Mouse (Mus musculus) G1E (cell line): Measurements from ENCODE around the gene Nt5c.

ENCODE experiments used
- CTCF ChIP-seq: IDR thresholded peaks from 2 replicates; pipeline ENCODE4 v1.5.1; 2012; ENCODE audit warnings: low read depth, low read length, inconsistent platforms, mixed read lengths
- TAL1 ChIP-seq: conservative IDR thresholded peaks from 2 replicates; pipeline ENCODE4 v1.6.1; 2012; ENCODE audit warnings: low read depth, low read length, inconsistent platforms, mixed read lengths

GRCm38 (mm10) chr11:115464851-115465250, 26.8 kb downstream of the Nt5c start:
- TF ChIP-seq TAL1 (no peak), CTCF (no peak)
